Mouse (Mus musculus): Measurements from ENCODE around the gene Morc4.

- TF ChIP-seq CTCF (IDR thresholded peaks at IDR 0.05; ENCODE audit: extremely low read depth, insufficient read length, insufficient replicate concordance, low read depth, low read length) (no peak), POLR2A (IDR thresholded peaks at IDR 0.05; ENCODE audit: low read depth, low read length) (no peak)
These were observed 77.2 kb downstream of the Morc4 start for GRCm38 (mm10) chrX:139794072-139794845.
